18 mouse cellular contexts compared by ENCODE assay signal in the genomic region with DNA sequence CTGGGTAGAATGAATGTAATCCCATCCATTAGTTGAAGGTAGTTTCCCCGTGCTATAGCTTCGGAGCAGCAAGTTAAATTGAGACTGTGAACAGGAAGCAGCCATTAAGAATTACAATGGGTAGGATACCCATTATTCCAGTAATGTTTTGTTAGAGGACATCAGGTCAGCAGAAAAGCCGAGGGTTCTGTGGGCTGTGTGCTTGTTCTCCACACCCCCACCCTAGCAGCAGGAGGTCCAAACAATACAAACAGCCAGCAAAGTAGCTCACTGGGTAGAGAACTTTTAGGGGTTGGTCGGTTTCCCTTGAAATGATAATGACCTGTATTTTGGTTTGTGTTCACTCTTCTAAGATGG. TPM values are rescaled to one million over a fixed set of nuclear protein-coding genes. Genes with fewer than 3 reads are reported as not detected.
DNase-seq lines count a peak whose midpoint lies in the region; ATAC-seq and TF ChIP-seq lines count a peak whose summit lies in the region.
"Had no signal": no experiment of that assay in that cellular context is flagged by ENCODE, and none has a peak within 500 bp of the region (broad histone marks: within the 10 kb centered on the region; RNA-seq: fewer than 3 reads in every experiment).

No protein-coding gene starts in this region.

- no peak overlapping the region for H3K9ac ChIP-seq in heart, embryonic 14.5 days (ENCODE audit: low read length)
- no peak overlapping the region for H3K9ac ChIP-seq in heart, embryonic 12.5 days
- no peak overlapping the region for H3K9ac ChIP-seq in liver, postnatal 0 days (replicated peaks)
- no peak overlapping the region for H3K9ac ChIP-seq in ES-Bruce4 (ENCODE audit: low read depth, poor library complexity, severe bottlenecking)
- H3K9ac ChIP-seq: forebrain, embryonic 15.5 days; midbrain, embryonic 15.5 days had no signal

- no peak overlapping the region for H3K4me3 ChIP-seq in heart, embryonic 14.5 days (ENCODE audit: control insufficient read depth in 1 of 2, insufficient read depth in 1 of 2, low read depth in 1 of 2, low read length in 2 of 2)
- H3K4me3 ChIP-seq in heart, embryonic 12.5 days: no peak overlapping the region
- H3K4me3 ChIP-seq in liver, postnatal 0 days (ENCODE audit: low read depth, low read length): no peak overlapping the region
- no peak overlapping the region for H3K4me3 ChIP-seq in ES-Bruce4 (ENCODE audit: low read depth, low read length)
- H3K4me3 ChIP-seq: embryonic facial prominence, embryonic 10.5 days; erythroblast, embryonic 14.5 days; forebrain, embryonic 15.5 days; megakaryocyte, embryonic 14.5 days; midbrain, embryonic 15.5 days had no signal

- TF ChIP-seq CTCF in liver, postnatal 0 days (IDR thresholded peaks at IDR 0.05; ENCODE audit: low read depth): no peak
- TF ChIP-seq CTCF in ES-Bruce4 (IDR thresholded peaks at IDR 0.05; ENCODE audit: low read depth, low read length): no peak

- DNase-seq in liver, postnatal 0 days: no peak
- no peak for DNase-seq in liver
- DNase-seq in ZHBTc4 (ENCODE audit: low read depth, low spot score): peak; percentile 95
- DNase-seq in cerebellum, adult 11 months: no peak
- DNase-seq: adrenal gland, adult 8-10 months; cerebellum, adult 18-20 months; cerebellum, postnatal 36 days; gastrocnemius, postnatal 36 days; layer of hippocampus, postnatal 36 days; thymus, postnatal 25 days had no signal

- 0 out of 2 replicates have a peak overlapping the region, but pooled peaks have one; percentile 12 for H3K4me2 ChIP-seq in heart, embryonic 14.5 days (ENCODE audit: low read length)
- H3K4me2 ChIP-seq in heart, embryonic 12.5 days: no peak overlapping the region
- peak overlapping the region; percentile 43 for H3K4me2 ChIP-seq in liver, postnatal 0 days (ENCODE audit: low read depth, low read length)
- H3K4me2 ChIP-seq: forebrain, embryonic 15.5 days; midbrain, embryonic 15.5 days had no signal

- ATAC-seq in heart, embryonic 14.5 days (ENCODE audit: insufficient number of reproducible peaks, insufficient read depth, low FRiP score, low read depth): no peak
- ATAC-seq in heart, embryonic 12.5 days (ENCODE audit: insufficient number of reproducible peaks, low FRiP score): no peak
- peak; percentile 27; the same call in 1 of the 2 replicates for ATAC-seq in liver, postnatal 0 days
- ATAC-seq: midbrain, embryonic 15.5 days had no signal

- no peak for TF ChIP-seq EP300 in liver, postnatal 0 days (IDR thresholded peaks at IDR 0.05; ENCODE audit: low read depth)
- peak; percentile 90 for TF ChIP-seq EP300 in ES-Bruce4 (IDR thresholded peaks at IDR 0.05; ENCODE audit: insufficient read depth, low read depth, low read length)

- peak overlapping the region; percentile 45 to 61; a peak in 3 of 4 replicates for H3K27ac ChIP-seq in heart, embryonic 14.5 days (replicated peaks in 1 of 2; ENCODE audit: control insufficient read depth in 1 of 2, insufficient read depth in 1 of 2, low read depth in 2 of 2, low read length in 2 of 2)
- H3K27ac ChIP-seq in heart, embryonic 12.5 days (ENCODE audit: poor library complexity, severe bottlenecking): no peak overlapping the region
- H3K27ac ChIP-seq in liver, postnatal 0 days (ENCODE audit: low read depth): peak overlapping the region; percentile 69
- peak overlapping the region; percentile 75; the same call in 1 of the 2 replicates for H3K27ac ChIP-seq in ES-Bruce4 (ENCODE audit: insufficient read depth, low read length)
- H3K27ac ChIP-seq: embryonic facial prominence, embryonic 10.5 days; forebrain, embryonic 15.5 days; midbrain, embryonic 15.5 days had no signal

- no peaks in the 10 kb centered on the region for H3K27me3 ChIP-seq in heart, embryonic 14.5 days (ENCODE audit: control insufficient read depth, insufficient read depth, low read length)
- H3K27me3 ChIP-seq in heart, embryonic 12.5 days (replicated peaks): no peaks in the 10 kb centered on the region
- no peaks in the 10 kb centered on the region for H3K27me3 ChIP-seq in liver, postnatal 0 days (ENCODE audit: insufficient read depth, low read length)
- H3K27me3 ChIP-seq in ES-Bruce4 (ENCODE audit: control insufficient read depth, insufficient read depth, low read length, poor library complexity, severe bottlenecking): no peaks in the 10 kb centered on the region
- H3K27me3 ChIP-seq: forebrain, embryonic 15.5 days; megakaryocyte, embryonic 14.5 days; midbrain, embryonic 15.5 days had no signal

- TF ChIP-seq POLR2A in ES-Bruce4 (IDR thresholded peaks at IDR 0.05; ENCODE audit: insufficient read depth, low read length): no peak

- 35% methylated on average over 4 of the region's 4 CpGs for WGBS in heart, embryonic 14.5 days
- 32% methylated on average over 4 of the region's 4 CpGs for WGBS in heart, embryonic 12.5 days
- WGBS in liver, postnatal 0 days (ENCODE audit: insufficient replicate concordance): 48% methylated on average over 4 of the region's 4 CpGs

- H3K9me3 ChIP-seq in heart, embryonic 14.5 days (ENCODE audit: control insufficient read depth, low read length): no peaks in the 10 kb centered on the region
- no peaks in the 10 kb centered on the region for H3K9me3 ChIP-seq in heart, embryonic 12.5 days (replicated peaks)
- H3K9me3 ChIP-seq in liver, postnatal 0 days (ENCODE audit: low read length): no peaks in the 10 kb centered on the region
- H3K9me3 ChIP-seq in ES-Bruce4 (replicated peaks; ENCODE audit: control insufficient read depth, insufficient read depth, low read length, poor library complexity, severe bottlenecking): no peaks in the 10 kb centered on the region
- H3K9me3 ChIP-seq: embryonic facial prominence, embryonic 10.5 days; forebrain, embryonic 15.5 days; megakaryocyte, embryonic 14.5 days; midbrain, embryonic 15.5 days had no signal

- H3K4me1 ChIP-seq in heart, embryonic 14.5 days (ENCODE audit: control insufficient read depth in 2 of 2, insufficient read depth in 2 of 2, low read length in 2 of 2): peaks cover 17 to 37% of the 10 kb centered on the region in 2 experiments
- H3K4me1 ChIP-seq in heart, embryonic 12.5 days (replicated peaks): peaks cover 32% of the 10 kb centered on the region
- H3K4me1 ChIP-seq in liver, postnatal 0 days (ENCODE audit: insufficient read depth): peaks cover 33% of the 10 kb centered on the region
- H3K4me1 ChIP-seq in ES-Bruce4 (ENCODE audit: control insufficient read depth, insufficient read depth, low read length): peaks cover 6% of the 10 kb centered on the region
- H3K4me1 ChIP-seq: midbrain, embryonic 15.5 days had no signal

- peaks cover 12% of the 10 kb centered on the region for H3K36me3 ChIP-seq in heart, embryonic 14.5 days (ENCODE audit: control insufficient read depth, insufficient read depth, low read length)
- peaks cover 10% of the 10 kb centered on the region for H3K36me3 ChIP-seq in heart, embryonic 12.5 days
- 0 out of 2 replicates have a peak, but pooled peaks cover 3% of the 10 kb centered on the region for H3K36me3 ChIP-seq in liver, postnatal 0 days (replicated peaks; ENCODE audit: insufficient read depth, low read length)
- peaks cover 3% of the 10 kb centered on the region; the same call in 1 of the 2 replicates for H3K36me3 ChIP-seq in ES-Bruce4 (ENCODE audit: control insufficient read depth, insufficient read depth, low read length, poor library complexity, severe bottlenecking)
- H3K36me3 ChIP-seq: forebrain, embryonic 15.5 days; midbrain, embryonic 15.5 days had no signal

RNA-seq across cellular contexts. Expression of gene Cdk6, which starts 45.4 kb away (rescaled TPM):
- 32.1 and 34.3 TPM in 2 replicates for polyA plus RNA-seq in heart, embryonic 14.5 days (2014; fragmentation: Nextera tagmentation; extraction: Ambion mirVana)
- 32.5 and 33.3 TPM in 2 replicates for polyA plus RNA-seq in heart, embryonic 12.5 days (2016; fragmentation: Nextera tagmentation; extraction: Ambion mirVana)
- polyA plus RNA-seq in liver, postnatal 0 days (2015; fragmentation: Nextera tagmentation; extraction: Ambion mirVana): 17.1 and 17.3 TPM in 2 replicates
- polyA plus RNA-seq in ES-Bruce4 (2011; ENCODE audit: insufficient read depth, insufficient read length, low read depth, missing spikeins): 26.7 and 29.0 TPM in 2 replicates
